Mouse (Mus musculus) ES-E14 (cell line): ENCODE measurements around the gene Esrrg. TPM values are rescaled to one million over a fixed set of nuclear protein-coding genes. Genes with fewer than 3 reads are reported as not detected.
A peak's percentile ranks its signal among the peaks of the same experiment; 100 is the strongest.

ENCODE experiments used
- DNase-seq: peaks from one replicate; pipeline ENCODE4 v3.0.0-alpha.2; 2013; ENCODE audit warnings: low read depth, low spot score
- H3K27ac ChIP-seq: 2 replicates; pipeline ENCODE4 v1.5.1; 2012; ENCODE audit warnings: low read depth, mild to moderate bottlenecking, low read length, moderate library complexity, mixed read lengths; ENCODE audit not compliant: poor library complexity, insufficient read depth, severe bottlenecking
- H3K36me3 ChIP-seq: 2 replicates; pipeline ENCODE4 v1.6.1; 2012; ENCODE audit warnings: mild to moderate bottlenecking, low read length, moderate library complexity, mixed read lengths; ENCODE audit not compliant: control insufficient read depth, poor library complexity, insufficient read depth, severe bottlenecking
- H3K4me1 ChIP-seq, 2 experiments: fragments of 150-350 bp in 1 of 2; sonication (generic) in 1 of 2; 2 replicates each; pipeline ENCODE4 v1.6.1; 2012; ENCODE audit warnings: low read length in 2 of 2, mild to moderate bottlenecking in 1 of 2, mixed read lengths in 1 of 2; ENCODE audit not compliant: control insufficient read depth in 2 of 2, insufficient read depth in 2 of 2, poor library complexity in 1 of 2
- H3K4me3 ChIP-seq, 2 experiments: fragments of 150-350 bp in 1 of 2; sonication (generic) in 1 of 2; 2 replicates each; pipeline ENCODE4 v1.5.1; 2012; ENCODE audit warnings: low read length in 2 of 2, low read depth in 1 of 2, mild to moderate bottlenecking in 1 of 2, mixed read lengths in 1 of 2; ENCODE audit not compliant: insufficient read depth in 1 of 2, poor library complexity in 1 of 2, severe bottlenecking in 1 of 2
- H3K9ac ChIP-seq: 2 replicates; pipeline ENCODE4 v1.6.1; 2012; ENCODE audit warnings: low read depth, mild to moderate bottlenecking, low read length, mixed read lengths; ENCODE audit not compliant: poor library complexity, insufficient read depth, severe bottlenecking
- H3K9me3 ChIP-seq: fragments of 150-350 bp; sonication (generic); 2 replicates; pipeline ENCODE4 v1.6.1; 2012; ENCODE audit warnings: low read depth, mild to moderate bottlenecking, low read length; ENCODE audit not compliant: control insufficient read depth, insufficient read depth
- CHD2 ChIP-seq: IDR thresholded peaks from 2 replicates; pipeline ENCODE4 v1.6.1; 2014; ENCODE audit warnings: mild to moderate bottlenecking, low read depth, low read length, inconsistent platforms
- HCFC1 ChIP-seq: IDR thresholded peaks from 2 replicates; pipeline ENCODE4 v1.6.1; 2012; ENCODE audit warnings: low read length, inconsistent platforms, borderline replicate concordance; ENCODE audit not compliant: insufficient read depth
- MAFK ChIP-seq: IDR thresholded peaks from 2 replicates; pipeline ENCODE4 v1.6.1; 2014; ENCODE audit warnings: mild to moderate bottlenecking, low read depth, low read length, inconsistent platforms; ENCODE audit not compliant: insufficient read depth
- ZC3H11A ChIP-seq: IDR thresholded peaks from 2 replicates; pipeline ENCODE4 v1.6.1; 2012; ENCODE audit warnings: low read depth, mild to moderate bottlenecking, inconsistent platforms, low read length, borderline replicate concordance
- ZNF384 ChIP-seq: IDR thresholded peaks from 2 replicates; pipeline ENCODE4 v1.6.1; 2012; ENCODE audit warnings: low read depth, low read length, inconsistent platforms
- in situ Hi-C, 2 experiments: fragments of 600-800 bp; cut with MboI; formaldehyde crosslinking; loops; one replicate each; pipeline ENCODE4 v1.15.1; 2025; ENCODE audit warnings: low sequenced_read_pairs in 2 of 2, inconsistent platforms in 1 of 2; ENCODE audit not compliant: unreplicated experiment in 2 of 2
- total RNA-seq: library from RNA; depleted of rRNA; stranded (reverse); fragments of 300-350 nt; gene quantifications from 2 replicates; pipeline ENCODE4 v1.2.3, GENCODE M21; 2012

Esrrg gene
- total RNA-seq, 1 experiment = 0.09 TPM

DNA sequence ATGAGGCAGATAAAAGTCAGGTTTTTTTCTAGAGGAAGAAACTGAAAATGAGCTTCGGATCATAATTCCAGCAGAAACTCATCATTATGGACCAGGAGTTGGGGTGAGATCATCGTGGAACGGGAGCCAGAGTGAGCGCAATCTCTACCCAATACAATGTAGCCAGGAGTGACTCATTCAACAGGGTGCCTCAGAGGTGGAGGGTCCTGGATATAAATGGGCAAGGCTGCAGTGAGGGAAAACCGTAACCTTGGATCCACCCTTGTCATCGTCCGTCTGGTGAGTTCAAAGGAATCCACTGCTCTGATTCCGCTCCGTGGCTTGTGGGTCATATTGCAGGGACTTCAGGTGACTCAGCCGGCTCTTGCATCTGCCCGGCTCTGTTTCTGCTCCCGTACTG, 131.9 kb downstream of the Esrrg start:
- DNase-seq = no peak
- no peaks in the 10 kb centered on the region for H3K36me3 ChIP-seq
- no peak overlapping the region for H3K27ac ChIP-seq
- no peak overlapping the region for H3K4me3 ChIP-seq
- in situ Hi-C loops = no loop called here
- H3K9ac ChIP-seq = no peak overlapping the region
- no peak for TF ChIP-seq MAFK
- no peaks in the 10 kb centered on the region for H3K4me1 ChIP-seq
- H3K9me3 ChIP-seq = no peaks in the 10 kb centered on the region

DNA sequence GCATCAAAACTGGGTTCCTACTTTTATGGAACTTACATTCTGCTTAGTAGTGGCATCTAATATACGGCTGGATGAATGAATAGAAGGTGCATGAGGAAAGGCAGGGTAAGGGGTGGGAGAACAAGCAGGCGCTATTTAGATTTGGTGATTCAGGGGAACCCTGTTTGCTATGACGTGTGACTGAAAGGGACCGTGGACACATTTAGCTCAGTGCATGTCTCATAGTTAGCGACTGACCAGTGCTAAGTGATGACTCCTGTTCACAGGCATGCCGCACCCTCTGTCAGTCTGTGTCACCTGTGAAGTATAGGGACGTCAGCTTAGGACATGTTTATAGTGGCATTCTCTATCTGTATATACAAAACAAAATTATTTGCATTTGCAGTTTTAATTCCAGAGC, 132.7 kb downstream of the Esrrg start:
- Histone ChIP-seq H3K4me3 (no peak overlapping the region), H3K4me1 (no peaks in the 10 kb centered on the region), H3K36me3 (no peaks in the 10 kb centered on the region), H3K27ac (no peak overlapping the region), H3K9me3 (no peaks in the 10 kb centered on the region), H3K9ac (no peak overlapping the region)
- no peak for DNase-seq
- in situ Hi-C loops = no loop called here
- TF ChIP-seq HCFC1 (no peak), MAFK (no peak), CHD2 (no peak), ZNF384 (no peak), ZC3H11A (no peak)

DNA sequence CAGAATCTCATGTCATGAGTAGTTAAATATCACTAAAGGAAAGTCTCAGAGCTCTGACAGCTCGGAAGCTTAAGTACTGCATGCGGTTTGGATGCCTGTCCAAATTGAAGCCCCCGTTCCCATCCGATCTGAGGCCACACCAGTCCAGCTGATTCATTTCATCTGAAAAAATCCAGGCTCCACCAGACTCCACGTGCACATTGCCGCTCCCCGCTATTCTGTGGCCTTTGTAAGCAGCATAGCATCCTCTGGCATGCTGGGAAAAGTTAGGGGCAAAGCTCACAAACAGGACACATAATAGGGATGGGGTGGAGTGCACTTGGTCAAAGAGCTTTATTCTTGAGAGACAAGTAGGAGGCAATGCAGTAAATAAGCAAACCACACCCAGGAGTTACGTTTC, 133.5 kb downstream of the Esrrg start:
- in situ Hi-C loops = no loop called here
- Histone ChIP-seq H3K4me1 (no peaks in the 10 kb centered on the region), H3K27ac (no peak overlapping the region), H3K36me3 (no peaks in the 10 kb centered on the region), H3K4me3 (no peak overlapping the region), H3K9me3 (no peaks in the 10 kb centered on the region), H3K9ac (no peak overlapping the region)
- no peak for TF ChIP-seq CHD2
- no peak for DNase-seq

DNA sequence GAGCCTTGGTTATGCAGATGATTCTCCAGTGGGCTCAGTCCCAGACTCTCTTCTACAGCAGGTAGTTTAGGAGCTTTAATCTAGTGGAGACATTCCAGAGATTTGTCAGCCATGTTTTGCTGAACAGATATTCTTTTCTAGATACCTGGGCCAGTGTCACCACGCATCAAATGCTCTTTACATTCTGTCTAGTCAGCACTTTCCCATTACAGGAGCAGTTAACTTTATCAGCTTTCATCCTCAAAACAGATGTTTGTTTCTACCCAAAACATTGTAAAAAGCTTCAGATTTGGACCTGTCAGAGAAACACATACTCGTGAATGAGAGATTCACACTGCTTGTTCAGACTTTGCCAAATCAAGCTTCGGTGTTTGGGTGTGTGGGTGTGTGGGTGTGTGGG, 140.7 kb downstream of the Esrrg start:
- TF ChIP-seq HCFC1 = no peak
- peak; percentile 94 for TF ChIP-seq MAFK
- Histone ChIP-seq H3K9me3 (no peaks in the 10 kb centered on the region), H3K9ac (no peak overlapping the region), H3K36me3 (no peaks in the 10 kb centered on the region), H3K27ac (no peak overlapping the region), H3K4me3 (no peak overlapping the region), H3K4me1 (no peaks in the 10 kb centered on the region)
- in situ Hi-C loops = no loop called here
- DNase-seq = no peak

DNA sequence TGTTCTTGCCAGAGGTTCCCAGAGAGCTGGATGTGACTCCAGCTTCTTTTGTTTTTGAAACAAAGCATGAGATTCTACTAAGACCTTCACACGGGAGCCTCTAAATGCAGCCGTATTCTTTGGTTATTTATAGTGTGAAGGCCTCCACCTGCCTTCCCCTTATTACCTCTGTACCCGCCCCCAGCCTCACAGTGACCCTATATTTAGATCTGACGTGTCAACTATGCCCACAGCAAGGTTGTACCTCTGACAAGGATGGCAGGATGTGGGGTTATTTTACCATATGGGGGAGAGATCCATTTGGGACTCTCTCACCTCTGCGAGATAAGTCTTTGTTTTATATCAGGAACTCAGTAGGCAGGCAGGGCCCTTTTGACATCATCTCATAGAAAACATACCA, 141.3 kb downstream of the Esrrg start:
- Histone ChIP-seq H3K4me3 (no peak overlapping the region), H3K27ac (no peak overlapping the region), H3K9ac (no peak overlapping the region), H3K36me3 (no peaks in the 10 kb centered on the region), H3K4me1 (no peaks in the 10 kb centered on the region), H3K9me3 (no peaks in the 10 kb centered on the region)
- in situ Hi-C loops = no loop called here
- no peak for TF ChIP-seq CHD2
- TF ChIP-seq HCFC1 = no peak
- TF ChIP-seq MAFK = no peak
- no peak for TF ChIP-seq ZC3H11A
- no peak for TF ChIP-seq ZNF384
- DNase-seq = no peak
